ENCODE assay signal across 8 mouse cellular contexts in the genomic region with DNA sequence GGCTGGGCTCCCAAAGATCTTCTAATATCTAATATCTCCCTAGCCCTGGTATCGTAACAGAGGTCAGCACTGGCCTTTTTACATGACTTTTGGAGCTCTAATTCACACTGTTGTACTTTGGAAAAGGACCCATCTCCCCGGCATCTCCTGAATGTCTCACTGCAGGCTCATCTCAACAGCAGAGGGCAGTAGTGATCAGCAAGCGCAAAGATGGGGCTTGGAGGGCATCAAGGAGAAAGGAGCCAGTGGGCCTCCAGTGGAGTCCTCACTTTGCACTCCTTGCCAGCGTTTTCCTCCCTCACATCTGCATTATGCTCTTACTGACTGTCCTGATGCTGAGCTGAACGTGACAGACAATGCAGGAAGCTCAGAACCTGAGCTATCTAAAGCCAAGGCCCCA. TPM values are rescaled to one million over a fixed set of nuclear protein-coding genes. Genes with fewer than 3 reads are reported as not detected.
DNase-seq lines count a peak whose midpoint lies in the region; ATAC-seq lines count a peak whose summit lies in the region.

No protein-coding gene starts in this region.

- H3K9ac ChIP-seq in hindbrain, embryonic 16.5 days (ENCODE audit: low read depth, low read length), result no peak overlapping the region
- H3K9ac ChIP-seq in neural tube, embryonic 11.5 days (ENCODE audit: low read length), result no peak overlapping the region

- ATAC-seq in hindbrain, embryonic 16.5 days, result no peak
- peak; percentile 90 for ATAC-seq in common myeloid progenitor, adult 5-6 weeks (replicated peaks; ENCODE audit: low read depth, poor library complexity, severe bottlenecking)
- no peak for ATAC-seq in neural tube, embryonic 11.5 days (ENCODE audit: insufficient read depth, low FRiP score, low TSS enrichment)

- H3K36me3 ChIP-seq in hindbrain, embryonic 10.5 days, result peaks cover 21% of the 10 kb centered on the region
- H3K36me3 ChIP-seq in hindbrain, embryonic 16.5 days (ENCODE audit: control insufficient read depth, insufficient read depth, low read length), result no peaks in the 10 kb centered on the region
- peaks cover 7% of the 10 kb centered on the region for H3K36me3 ChIP-seq in neural tube, embryonic 11.5 days (ENCODE audit: control insufficient read depth, insufficient read depth, low read length)

- intact Hi-C loops in gastrocnemius, postnatal 14 days (cut with DNase I; ENCODE audit: low total_unique reads), result loop anchor here (5.0 kb wide), 1 partner anchor 100 kb away; no protein-coding TSS in a partner anchor

- 57% methylated on average over 5 of the region's 5 CpGs for WGBS in hindbrain, embryonic 10.5 days
- 65% methylated on average over 5 of the region's 5 CpGs for WGBS in hindbrain, embryonic 16.5 days
- 56% methylated on average over 5 of the region's 5 CpGs for WGBS in neural tube, embryonic 11.5 days

- H3K9me3 ChIP-seq in hindbrain, embryonic 10.5 days, result no peaks in the 10 kb centered on the region
- no peaks in the 10 kb centered on the region for H3K9me3 ChIP-seq in hindbrain, embryonic 16.5 days (ENCODE audit: control insufficient read depth, low read length)
- H3K9me3 ChIP-seq in neural tube, embryonic 11.5 days (ENCODE audit: control insufficient read depth, low read length), result no peaks in the 10 kb centered on the region

- H3K4me2 ChIP-seq in hindbrain, embryonic 16.5 days (ENCODE audit: low read length), result no peak overlapping the region
- no peak overlapping the region for H3K4me2 ChIP-seq in neural tube, embryonic 11.5 days (ENCODE audit: low read depth)

- peaks cover 3% of the 10 kb centered on the region; the same call in 1 of the 2 replicates for H3K27me3 ChIP-seq in hindbrain, embryonic 10.5 days (ENCODE audit: insufficient read depth, poor library complexity, severe bottlenecking)
- H3K27me3 ChIP-seq in hindbrain, embryonic 16.5 days (replicated peaks; ENCODE audit: control insufficient read depth, insufficient read depth, low read length), result no peaks in the 10 kb centered on the region; the same call in 1 of the 2 replicates
- H3K27me3 ChIP-seq in neural tube, embryonic 11.5 days (ENCODE audit: control insufficient read depth, insufficient read depth, low read length), result no peaks in the 10 kb centered on the region

- no peak overlapping the region for H3K4me3 ChIP-seq in hindbrain, embryonic 10.5 days
- H3K4me3 ChIP-seq in hindbrain, embryonic 16.5 days (ENCODE audit: low read length), result no peak overlapping the region
- no peak overlapping the region for H3K4me3 ChIP-seq in neural tube, embryonic 11.5 days (ENCODE audit: low read depth, low read length)

- peak; percentile 44 for DNase-seq in hindbrain, embryonic 10.5 days (ENCODE audit: low spot score)
- DNase-seq in right cerebral cortex, postnatal 14 days, result peak; percentile 48
- DNase-seq in right cerebral cortex, adult 18-20 months, result no peak
- DNase-seq in neural tube, embryonic 11.5 days (ENCODE audit: low spot score), result peak; percentile 43
- no peak for DNase-seq in thymus, adult 18-20 months
- DNase-seq in gastrocnemius, postnatal 14 days, result no peak

- H3K4me1 ChIP-seq in hindbrain, embryonic 10.5 days (replicated peaks), result peaks cover 20% of the 10 kb centered on the region
- H3K4me1 ChIP-seq in hindbrain, embryonic 16.5 days (ENCODE audit: control insufficient read depth, insufficient read depth, low read depth, low read length), result no peaks in the 10 kb centered on the region
- H3K4me1 ChIP-seq in neural tube, embryonic 11.5 days (ENCODE audit: control insufficient read depth, insufficient read depth, low read length), result no peaks in the 10 kb centered on the region

- H3K27ac ChIP-seq in hindbrain, embryonic 10.5 days, result no peak overlapping the region
- H3K27ac ChIP-seq in hindbrain, embryonic 16.5 days (ENCODE audit: low read depth, low read length), result no peak overlapping the region
- H3K27ac ChIP-seq in neural tube, embryonic 11.5 days (ENCODE audit: low read depth, low read length), result no peak overlapping the region

RNA-seq across cellular contexts. Expression of a gene that starts 19.9 kb away (rescaled TPM):
- 29.2 and 30.2 TPM in 2 replicates for polyA plus RNA-seq in hindbrain, embryonic 10.5 days (2016; fragmentation: Nextera tagmentation; extraction: Ambion mirVana)
- 38.1 and 44.8 TPM in 2 replicates for polyA plus RNA-seq in hindbrain, embryonic 16.5 days (2015; fragmentation: Nextera tagmentation; extraction: Ambion mirVana)
- 2.9 and 3.9 TPM in 2 replicates for total RNA-seq in common myeloid progenitor, adult 5-6 weeks (2017)
- polyA plus RNA-seq in neural tube, embryonic 11.5 days (2014; fragmentation: Nextera tagmentation; extraction: Ambion mirVana), result 188 and 194 TPM in 2 replicates
- 1 to 10 TPM; 2.3 to 4.0 TPM for total RNA-seq in gastrocnemius, postnatal 14 days (2021)

RNA-seq across cellular contexts. Expression of a gene that starts 43.3 kb away (rescaled TPM):
- polyA plus RNA-seq in hindbrain, embryonic 10.5 days (2016; fragmentation: Nextera tagmentation; extraction: Ambion mirVana), result 0.77 and 1.0 TPM in 2 replicates
- polyA plus RNA-seq in hindbrain, embryonic 16.5 days (2015; fragmentation: Nextera tagmentation; extraction: Ambion mirVana), result 0.98 and 1.3 TPM in 2 replicates
- not detected in 2 replicates for total RNA-seq in common myeloid progenitor, adult 5-6 weeks (2017)
- 2.3 and 2.5 TPM in 2 replicates for polyA plus RNA-seq in neural tube, embryonic 11.5 days (2014; fragmentation: Nextera tagmentation; extraction: Ambion mirVana)
- not detected for total RNA-seq in gastrocnemius, postnatal 14 days (2021)

Comparison
In these comparisons a context has a peak if more than half of its experiments do, and no peak if none do; other contexts are left out.
1. DNase-seq: peak in hindbrain, embryonic 10.5 days (single experiment), right cerebral cortex, postnatal 14 days (single experiment) and neural tube, embryonic 11.5 days (single experiment); none in right cerebral cortex, adult 18-20 months (single experiment), thymus, adult 18-20 months (0 of 2) and gastrocnemius, postnatal 14 days (single experiment).